Mouse (Mus musculus) lung, embryonic 14.5 days (tissue): ENCODE measurements around the gene Clhc1. TPM values are rescaled to one million over a fixed set of nuclear protein-coding genes. Genes with fewer than 3 reads are reported as not detected.
"Not testable (repeated sequence)": the region's sequence is repeated elsewhere in the genome, so short reads cannot be mapped to it uniquely, and the experiment has no call there.

ENCODE experiments used
- ATAC-seq: fragments of 200-750 bp; cut with Nextera tagmentation; 2 replicates; pipeline ENCODE4 v1.8.0; 2017; ENCODE audit warnings: mild to moderate bottlenecking, moderate TSS enrichment, moderate library complexity; ENCODE audit not compliant: insufficient read depth
- DNase-seq: peaks from one replicate; pipeline ENCODE4 v3.0.0-alpha.2; 2015
- H3K27ac ChIP-seq: fragments of 300-500 bp; sonication (generic); 2 replicates; pipeline ENCODE4 v1.5.1; 2014; ENCODE audit warnings: low read depth, mild to moderate bottlenecking, moderate library complexity
- H3K27me3 ChIP-seq: fragments of 300-500 bp; sonication (generic); 2 replicates; pipeline ENCODE4 v1.6.1; 2014; ENCODE audit warnings: low read length, control low read depth; ENCODE audit not compliant: insufficient read depth
- H3K36me3 ChIP-seq: fragments of 300-500 bp; sonication (generic); 2 replicates; pipeline ENCODE4 v1.6.1; 2014; ENCODE audit warnings: control low read depth; ENCODE audit not compliant: insufficient read depth
- H3K4me1 ChIP-seq: fragments of 300-500 bp; sonication (generic); 2 replicates; pipeline ENCODE4 v1.6.1; 2014; ENCODE audit warnings: antibody characterized with exemption, control low read depth; ENCODE audit not compliant: insufficient read depth
- H3K4me2 ChIP-seq: fragments of 300-500 bp; sonication (generic); 2 replicates; pipeline ENCODE4 v1.6.1; 2014; ENCODE audit warnings: mild to moderate bottlenecking
- H3K4me3 ChIP-seq: fragments of 300-500 bp; sonication (generic); 2 replicates; pipeline ENCODE4 v1.5.1; 2014; ENCODE audit warnings: low read depth, low read length
- H3K9ac ChIP-seq: fragments of 300-500 bp; sonication (generic); 2 replicates; pipeline ENCODE4 v1.6.1; 2014
- H3K9me3 ChIP-seq: fragments of 300-500 bp; sonication (generic); 2 replicates; pipeline ENCODE4 v1.6.1; 2016; ENCODE audit warnings: low read depth, low read length, control low read depth
- CTCF ChIP-seq: IDR thresholded peaks from 2 replicates; pipeline ENCODE4 v1.5.1; 2016; ENCODE audit warnings: antibody characterized with exemption, low read depth
- WGBS: fragments of 180-500 bp; shearing (Covaris S2); extraction: QIAGEN DNeasy Blood & Tissue Kit; methylation state at CpG from one replicate; pipeline ENCODE4 v1.1.7; 2014; 5-methylcytosine and 5-hydroxymethylcytosine counted together
- polyA plus RNA-seq: library from polyadenylated mRNA; unstranded; fragments of >200 nt; fragmentation: Nextera tagmentation; extraction: Ambion mirVana; gene quantifications from 2 replicates; pipeline ENCODE4 v1.2.1, GENCODE M21; 2014

Gene Clhc1
- polyA plus RNA-seq, 1 experiment from 2014 or later = 0.18 TPM

DNA sequence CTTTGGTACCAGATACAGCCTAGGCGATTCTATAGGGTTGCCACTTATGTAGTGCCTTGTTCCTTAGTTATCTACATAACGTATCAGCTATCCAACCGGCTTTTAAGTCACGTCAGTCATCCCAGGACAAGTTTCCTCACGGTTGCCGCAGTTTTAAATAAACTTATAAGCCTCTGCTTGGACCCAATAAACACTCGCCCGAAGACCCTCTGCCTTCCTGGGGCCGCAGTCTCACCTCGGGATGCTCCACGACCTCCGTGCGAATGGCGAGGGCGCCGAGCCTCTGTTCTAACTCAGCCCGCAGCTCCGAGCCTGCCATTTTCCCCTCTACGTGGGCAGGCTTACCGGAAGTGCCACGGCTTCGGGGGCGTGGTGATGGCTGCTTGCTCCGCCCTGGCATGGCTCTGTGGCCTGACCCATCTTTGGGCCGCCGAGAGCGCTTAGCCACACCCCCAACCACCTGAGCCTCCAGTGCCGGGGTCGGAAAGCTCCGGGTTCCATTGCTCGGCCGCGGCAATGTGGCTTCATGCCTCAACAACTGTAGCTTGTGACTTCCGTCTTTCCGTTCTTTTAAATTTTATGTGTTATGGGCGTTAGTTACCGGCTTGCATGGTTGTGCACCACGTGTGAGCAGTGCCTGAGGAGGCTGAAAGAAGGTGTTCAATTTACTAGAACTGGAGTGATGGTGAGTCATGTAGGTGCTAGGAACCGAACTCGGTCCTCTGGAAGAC lies 32.9 kb upstream of the Clhc1 start, which contains the start of gene Prorsd1:
TSS of gene Prorsd1 (minus strand) at position 352 of the 731 bp plus-strand sequence.
- WGBS = 3% methylated on average over 40 of the region's 40 CpGs
- Histone ChIP-seq H3K9ac (peak within 1 kb of the TSS; percentile 71), H3K27ac (peak within 1 kb of the TSS; percentile 70), H3K9me3 (no peaks in the 10 kb centered on the region), H3K36me3 (peaks cover 12% of the 10 kb centered on the region), H3K27me3 (no peaks in the 10 kb centered on the region), H3K4me2 (peak within 1 kb of the TSS; percentile 64), H3K4me3 (peak within 1 kb of the TSS; percentile 59), H3K4me1 (peaks cover 3% of the 10 kb centered on the region; the same call in 1 of the 2 replicates)
- no peak for TF ChIP-seq CTCF
- DNase-seq (peak; percentile 96), ATAC-seq (peak; percentile 99)

DNA sequence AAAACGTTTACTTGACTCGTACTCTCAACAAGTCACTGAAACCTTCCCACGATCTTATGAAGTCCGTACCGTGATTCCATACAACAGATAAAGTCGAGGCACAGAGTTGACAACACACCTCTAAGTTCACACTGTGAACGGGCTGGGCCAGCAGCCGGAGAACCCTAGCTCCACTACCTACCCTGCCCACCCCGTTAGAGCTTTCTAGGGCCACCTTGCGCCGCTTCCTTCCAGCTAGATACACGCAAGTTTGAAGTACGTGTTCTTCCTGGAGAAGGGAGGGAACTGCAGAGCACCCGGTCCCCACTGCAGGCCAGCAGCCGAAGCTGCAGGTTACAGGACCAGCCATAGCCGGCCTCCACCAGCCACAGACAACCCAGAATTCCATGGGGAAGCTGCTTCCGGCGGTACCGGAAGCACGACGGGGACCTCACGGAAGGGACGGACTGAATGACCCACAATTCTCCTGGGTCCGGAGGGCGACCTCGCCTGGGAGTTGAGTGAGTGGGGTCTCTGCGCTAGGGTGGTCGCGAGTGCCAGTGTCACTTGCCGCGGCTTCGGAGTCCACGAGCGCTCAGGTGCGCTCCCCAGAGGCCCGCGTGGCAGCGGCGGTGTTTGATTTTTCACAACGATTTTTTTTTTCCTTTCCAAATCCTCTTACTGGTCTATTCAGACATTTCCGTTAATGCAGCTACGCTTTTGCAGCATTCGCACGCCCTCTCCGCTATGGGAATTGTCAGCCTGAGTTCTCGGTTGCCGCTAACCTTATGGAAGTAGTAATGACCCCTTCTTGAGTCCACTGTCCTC lies 21.6 kb upstream of the Clhc1 start, which contains the start of gene Mtif2:
TSS of gene Mtif2 (plus strand) at position 421 of the 807 bp plus-strand sequence.
- ATAC-seq = peak; percentile 98
- no peaks in the 10 kb centered on the region for H3K9me3 ChIP-seq
- TF ChIP-seq CTCF = peak; percentile 7; the same call in 1 of the 2 replicates

GRCm38 (mm10) chr11:29538201-29538600 lies 9.5 kb upstream of the Clhc1 start:
- 95% methylated on average over 1 of the region's 1 CpGs for WGBS
- H3K36me3 ChIP-seq = peaks cover 51% of the 10 kb centered on the region
- no peak overlapping the region for H3K4me2 ChIP-seq
- ATAC-seq (no peak), DNase-seq (no peak)
- TF ChIP-seq CTCF = no peak
- H3K4me1 ChIP-seq = no peaks in the 10 kb centered on the region
- no peak overlapping the region for H3K27ac ChIP-seq
- H3K9me3 ChIP-seq = no peaks in the 10 kb centered on the region
- H3K27me3 ChIP-seq = no peaks in the 10 kb centered on the region
- no peak overlapping the region for H3K9ac ChIP-seq
- no peak overlapping the region for H3K4me3 ChIP-seq

More for the DNA sequence above, 21.6 kb upstream of the Clhc1 start, which contains the start of gene Mtif2:
- peak; percentile 92 for DNase-seq
- Histone ChIP-seq H3K36me3 (peaks cover 15% of the 10 kb centered on the region), H3K4me3 (peak within 1 kb of the TSS; percentile 70), H3K4me2 (peak within 1 kb of the TSS; percentile 76), H3K4me1 (peaks cover 4% of the 10 kb centered on the region; the same call in 1 of the 2 replicates), H3K9ac (peak within 1 kb of the TSS; percentile 83), H3K27me3 (no peaks in the 10 kb centered on the region), H3K27ac (peak within 1 kb of the TSS; percentile 82)
- 2% methylated on average over 47 of the region's 47 CpGs for WGBS

- no peak for TF ChIP-seq CTCF
- DNase-seq = no peak
- ATAC-seq = no peak
- Histone ChIP-seq H3K4me3 (no peak overlapping the region), H3K27ac (no peak overlapping the region), H3K9me3 (no peaks in the 10 kb centered on the region), H3K4me2 (no peak overlapping the region), H3K4me1 (peaks cover 6% of the 10 kb centered on the region; the same call in 1 of the 2 replicates), H3K27me3 (no peaks in the 10 kb centered on the region), H3K9ac (no peak overlapping the region), H3K36me3 (peaks cover 60% of the 10 kb centered on the region)
- 84% methylated on average over 3 of the region's 3 CpGs for WGBS
Measured at GRCm38 (mm10) chr11:29544225-29544945, 3.4 kb upstream of the Clhc1 start.

GRCm38 (mm10) chr11:29545150-29545752 lies 2.5 kb upstream of the Clhc1 start:
- not testable (repeated sequence) for H3K4me3 ChIP-seq, H3K27ac ChIP-seq, H3K27me3 ChIP-seq, H3K9me3 ChIP-seq, H3K4me2 ChIP-seq, H3K4me1 ChIP-seq, ATAC-seq, H3K9ac ChIP-seq
- 82% methylated on average over 4 of the region's 4 CpGs for whole genome bisulfite sequencing
- peaks cover 55% of the 10 kb centered on the region for H3K36me3 ChIP-seq
- DNase-seq = peak; percentile 13

- not testable (repeated sequence) for ATAC-seq, H3K9me3 ChIP-seq, DNase-seq, H3K4me1 ChIP-seq, H3K27ac ChIP-seq, H3K27me3 ChIP-seq
- peak overlapping the region; percentile 95 for H3K9ac ChIP-seq
- peaks cover 49% of the 10 kb centered on the region for H3K36me3 ChIP-seq
- peak overlapping the region; percentile 80 for H3K4me2 ChIP-seq
- WGBS = 87% methylated on average over 2 of the region's 2 CpGs
- H3K4me3 ChIP-seq = peak overlapping the region; percentile 74
Measured at GRCm38 (mm10) chr11:29546297-29546696, 1.5 kb upstream of the Clhc1 start.
